Mouse (Mus musculus) layer of hippocampus, postnatal 10 days (tissue): ENCODE results near the gene Prelp. TPM values are rescaled to one million over a fixed set of nuclear protein-coding genes. Genes with fewer than 3 reads are reported as not detected.
"Not testable (repeated sequence)": the region's sequence is repeated elsewhere in the genome, so short reads cannot be mapped to it uniquely, and the experiment has no call there.

ENCODE experiments used
- DNase-seq, 2 experiments: peaks; one replicate each; pipeline ENCODE4 v3.0.0; 2021; ENCODE audit warnings: low spot score in 2 of 2
- long read RNA-seq: library from polyadenylated mRNA; stranded (forward); transcript quantifications from one replicate; pipeline ENCODE4 v2.0.0, GENCODE M21; 2023
- total RNA-seq, 2 experiments: library from RNA; stranded (reverse); gene quantifications; 2 replicates each; pipeline ENCODE4 v1.2.3; 2021

Prelp gene
- 1 to 10 TPM; 4.1 to 4.6 TPM for total RNA-seq
- long read RNA-seq, transcript Prelp-201 (3 exons, 3,615 nt), result major isoform, 7 of 8 reads
- long read RNA-seq, partial matches to known transcripts, result 0 of 8 reads
- long read RNA-seq, other reads (novel, unspliced or antisense), result 1 of 8 reads

- no peak for DNase-seq
Observed at GRCm38 (mm10) chr1:133921304-133921751, at the start of gene Prelp. TSS of gene Prelp (minus strand) at chr1:133921414.

- DNase-seq, result no peak
Observed at GRCm38 (mm10) chr1:133969427-133969826, 48.2 kb upstream of the Prelp start.

- no peak for DNase-seq
Observed at GRCm38 (mm10) chr1:133968788-133969325, 47.6 kb upstream of the Prelp start.

GRCm38 (mm10) chr1:133967481-133968017, 46.3 kb upstream of the Prelp start:
- DNase-seq, result no peak

- no peak for DNase-seq
Observed at GRCm38 (mm10) chr1:133966044-133966443, 44.8 kb upstream of the Prelp start.

- no peak for DNase-seq
Observed at GRCm38 (mm10) chr1:133965298-133965697, 44.1 kb upstream of the Prelp start.

- no peak for DNase-seq
Observed at GRCm38 (mm10) chr1:133964742-133965141, 43.5 kb upstream of the Prelp start.

GRCm38 (mm10) chr1:133963578-133963977, 42.4 kb upstream of the Prelp start:
- not testable (repeated sequence) for DNase-seq

GRCm38 (mm10) chr1:133963128-133963527, 41.9 kb upstream of the Prelp start:
- DNase-seq, result not testable (repeated sequence)

GRCm38 (mm10) chr1:133961281-133962134, 40.3 kb upstream of the Prelp start:
- DNase-seq, result peak; percentile 63 to 72

GRCm38 (mm10) chr1:133959521-133959920, 38.3 kb upstream of the Prelp start:
- no peak for DNase-seq

GRCm38 (mm10) chr1:133954009-133954408, 32.8 kb upstream of the Prelp start:
- DNase-seq, result no peak

- DNase-seq, result peak in 1 of 2 experiments; percentile 14
Observed at GRCm38 (mm10) chr1:133953261-133953742, 32.1 kb upstream of the Prelp start.

GRCm38 (mm10) chr1:133951598-133951997, 30.4 kb upstream of the Prelp start:
- no peak for DNase-seq

- no peak for DNase-seq
Observed at GRCm38 (mm10) chr1:133950061-133950782, 29.0 kb upstream of the Prelp start.

- DNase-seq, result no peak
Observed at GRCm38 (mm10) chr1:133945106-133945505, 23.9 kb upstream of the Prelp start.

GRCm38 (mm10) chr1:133941904-133942303, 20.7 kb upstream of the Prelp start:
- no peak for DNase-seq

GRCm38 (mm10) chr1:133941158-133941860, 20.1 kb upstream of the Prelp start:
- DNase-seq, result no peak

- no peak for DNase-seq
Observed at GRCm38 (mm10) chr1:133940481-133941092, 19.4 kb upstream of the Prelp start.

GRCm38 (mm10) chr1:133939708-133940107, 18.5 kb upstream of the Prelp start:
- DNase-seq, result no peak
